Mouse (Mus musculus) small intestine, adult 2 months (tissue): ENCODE measurements at regions not wholly inside any gene's neighbourhood (a gene's known extent, or its start where the extent isn't known, plus 50 kb on each side); places are given as distances from the start of the nearest gene placed in this dataset.

ENCODE experiments used
- H3K27ac ChIP-seq: fragments of 200-500 bp; 2 replicates; pipeline ENCODE4 v1.5.1; 2012; ENCODE audit warnings: low read depth, low read length, control low read depth, inconsistent platforms; ENCODE audit not compliant: insufficient read depth
- H3K27me3 ChIP-seq: fragments of 200-500 bp; 2 replicates; pipeline ENCODE4 v1.6.1; 2012; ENCODE audit warnings: mild to moderate bottlenecking, moderate library complexity, low read length, inconsistent platforms; ENCODE audit not compliant: control insufficient read depth, insufficient read depth
- H3K36me3 ChIP-seq: fragments of 200-500 bp; 2 replicates; pipeline ENCODE4 v1.6.1; 2012; ENCODE audit warnings: mild to moderate bottlenecking, low read length, control low read depth, inconsistent platforms; ENCODE audit not compliant: control insufficient read depth, insufficient read depth
- H3K4me1 ChIP-seq: fragments of 200-500 bp; 2 replicates; pipeline ENCODE4 v1.6.1; 2012; ENCODE audit warnings: low read length, inconsistent platforms, mixed read lengths; ENCODE audit not compliant: control insufficient read depth, insufficient read depth, insufficient read length
- H3K4me3 ChIP-seq: fragments of 200-500 bp; 2 replicates; pipeline ENCODE4 v1.5.1; 2012; ENCODE audit warnings: low read depth, mild to moderate bottlenecking, control low read depth, inconsistent platforms, low read length, moderate library complexity
- CTCF ChIP-seq: fragments of 200-500 bp; IDR thresholded peaks from 2 replicates; pipeline ENCODE4 v1.5.1; 2012; ENCODE audit warnings: low read depth, mild to moderate bottlenecking, control low read depth, inconsistent platforms, low read length, moderate library complexity, mixed read lengths; ENCODE audit not compliant: insufficient replicate concordance, insufficient read length; ENCODE audit errors: extremely low read depth
- POLR2A ChIP-seq: fragments of 200-500 bp; IDR thresholded peaks from 2 replicates; pipeline ENCODE4 v1.6.1; 2012; ENCODE audit warnings: low read depth, mild to moderate bottlenecking, control low read depth, inconsistent platforms, low read length, moderate library complexity
- WGBS: fragments of 180-500 bp; shearing (Covaris S2); methylation state at CpG from one replicate; pipeline ENCODE4 v1.1.7; 2018; 5-methylcytosine and 5-hydroxymethylcytosine counted together

- TF ChIP-seq CTCF: no peak
- TF ChIP-seq POLR2A: no peak
- 96% methylated on average over 3 of the region's 3 CpGs for WGBS
- peaks cover 4% of the 10 kb centered on the region; the same call in 1 of the 2 replicates for H3K4me1 ChIP-seq
- H3K36me3 ChIP-seq: no peaks in the 10 kb centered on the region
- no peak overlapping the region for H3K27ac ChIP-seq
- H3K27me3 ChIP-seq: no peaks in the 10 kb centered on the region
- H3K4me3 ChIP-seq: no peak overlapping the region
These were observed 69.1 kb upstream of the Ralgapa2 start for GRCm38 (mm10) chr2:146581220-146581619.

GRCm38 (mm10) chr2:146583807-146584388 is 71.8 kb upstream of the Ralgapa2 start:
- no peaks in the 10 kb centered on the region for H3K36me3 ChIP-seq
- H3K27ac ChIP-seq: no peak overlapping the region
- H3K27me3 ChIP-seq: no peaks in the 10 kb centered on the region
- no peaks in the 10 kb centered on the region for H3K4me1 ChIP-seq
- no peak overlapping the region for H3K4me3 ChIP-seq
- no peak for TF ChIP-seq POLR2A

- no peaks in the 10 kb centered on the region for H3K27me3 ChIP-seq
- 93% methylated on average over 1 of the region's 1 CpGs for WGBS
- H3K4me3 ChIP-seq: no peak overlapping the region
- H3K36me3 ChIP-seq: no peaks in the 10 kb centered on the region
- no peak overlapping the region for H3K27ac ChIP-seq
- peaks cover 4% of the 10 kb centered on the region; the same call in 1 of the 2 replicates for H3K4me1 ChIP-seq
- no peak for TF ChIP-seq POLR2A
- no peak for TF ChIP-seq CTCF
These were observed 74.2 kb upstream of the Ralgapa2 start for GRCm38 (mm10) chr2:146586381-146586780.

GRCm38 (mm10) chr2:146586981-146587380 is 74.8 kb upstream of the Ralgapa2 start:
- TF ChIP-seq POLR2A (no peak), CTCF (no peak)
- Histone ChIP-seq H3K36me3 (no peaks in the 10 kb centered on the region), H3K27me3 (no peaks in the 10 kb centered on the region), H3K27ac (no peak overlapping the region), H3K4me3 (no peak overlapping the region), H3K4me1 (peaks cover 4% of the 10 kb centered on the region; the same call in 1 of the 2 replicates)
- WGBS: 75% methylated on average over 3 of the region's 3 CpGs

GRCm38 (mm10) chr2:146589860-146590259 is 77.7 kb upstream of the Ralgapa2 start:
- TF ChIP-seq CTCF (no peak), POLR2A (no peak)
- no peaks in the 10 kb centered on the region for H3K27me3 ChIP-seq
- H3K4me3 ChIP-seq: no peak overlapping the region
- 26% methylated on average over 3 of the region's 3 CpGs for WGBS
- H3K4me1 ChIP-seq: peaks cover 4% of the 10 kb centered on the region; the same call in 1 of the 2 replicates
- no peaks in the 10 kb centered on the region for H3K36me3 ChIP-seq
- H3K27ac ChIP-seq: peak overlapping the region; percentile 10; the same call in 1 of the 2 replicates

- H3K4me3 ChIP-seq: no peak overlapping the region
- WGBS: 80% methylated on average over 2 of the region's 2 CpGs
- H3K36me3 ChIP-seq: no peaks in the 10 kb centered on the region
- no peaks in the 10 kb centered on the region for H3K27me3 ChIP-seq
- no peak overlapping the region for H3K27ac ChIP-seq
- no peak for TF ChIP-seq POLR2A
- TF ChIP-seq CTCF: no peak
- H3K4me1 ChIP-seq: peaks cover 4% of the 10 kb centered on the region; the same call in 1 of the 2 replicates
These were observed 81.1 kb upstream of the Ralgapa2 start for GRCm38 (mm10) chr2:146593291-146593690.

- Histone ChIP-seq H3K27me3 (no peaks in the 10 kb centered on the region), H3K4me1 (peaks cover 4% of the 10 kb centered on the region; the same call in 1 of the 2 replicates), H3K4me3 (no peak overlapping the region), H3K27ac (no peak overlapping the region), H3K36me3 (no peaks in the 10 kb centered on the region)
- 58% methylated on average over 4 of the region's 4 CpGs for WGBS
- TF ChIP-seq POLR2A (no peak), CTCF (no peak)
These were observed 82.1 kb upstream of the Ralgapa2 start for GRCm38 (mm10) chr2:146594212-146594611.

- TF ChIP-seq POLR2A (no peak), CTCF (no peak)
- Histone ChIP-seq H3K36me3 (no peaks in the 10 kb centered on the region), H3K27me3 (no peaks in the 10 kb centered on the region), H3K4me3 (no peak overlapping the region), H3K4me1 (no peaks in the 10 kb centered on the region), H3K27ac (no peak overlapping the region)
- 84% methylated on average over 2 of the region's 2 CpGs for WGBS
These were observed 83.5 kb upstream of the Ralgapa2 start for GRCm38 (mm10) chr2:146595673-146596072.
